Mouse (Mus musculus) adrenal gland, postnatal 25 days (tissue): ENCODE measurements around the gene Invs. TPM values are rescaled to one million over a fixed set of nuclear protein-coding genes. Genes with fewer than 3 reads are reported as not detected.

Source experiments
- DNase-seq: peaks from one replicate; pipeline ENCODE4 v3.0.0; 2021; ENCODE audit warnings: mixed read lengths
- total RNA-seq: library from RNA; stranded (reverse); gene quantifications from 2 replicates; pipeline ENCODE4 v1.2.3, GENCODE M21; 2021

Gene Invs
- total RNA-seq, 1 experiment from 2014 or later, result 13.6 TPM

GRCm38 (mm10) chr4:48461060-48461459, 181.5 kb downstream of the Invs start:
- DNase-seq, result no peak

GRCm38 (mm10) chr4:48470977-48471376, 191.4 kb downstream of the Invs start:
- DNase-seq, result no peak

GRCm38 (mm10) chr4:48472052-48472791, 192.7 kb downstream of the Invs start:
- no peak for DNase-seq

- DNase-seq, result peak; percentile 93
Measured at GRCm38 (mm10) chr4:48472792-48473650, 193.5 kb downstream of the Invs start, which contains the start of gene Tex10. Gene Tex10, minus strand, starts transcription at chr4:48473459.

- no peak for DNase-seq
Measured at GRCm38 (mm10) chr4:48473651-48474011, 194.1 kb downstream of the Invs start.

- DNase-seq, result peak; percentile 16
Measured at GRCm38 (mm10) chr4:48481287-48481686, 201.7 kb downstream of the Invs start.

Other genes with a start within 250 kb of the Invs start
- gene Nr4a3, start 234.6 kb upstream of the Invs start, total RNA-seq, result 42.1 and 42.8 TPM in 2 replicates
- 43.5 and 73.9 TPM in 2 replicates for gene Stx17, start 154.8 kb upstream of the Invs start, total RNA-seq
- gene Erp44, start 202 bp upstream of the Invs start, total RNA-seq, result 53.1 and 63.1 TPM in 2 replicates
- 26.6 and 30.9 TPM in 2 replicates for gene Tex10, start 193.7 kb downstream of the Invs start, total RNA-seq